Mouse (Mus musculus): ENCODE results near the gene Opcml. TPM values are rescaled to one million over a fixed set of nuclear protein-coding genes. Genes with fewer than 3 reads are reported as not detected.

The Opcml gene
- 1.8 and 2.0 TPM in 2 replicates for polyA plus RNA-seq (2012; ENCODE audit: insufficient read depth, insufficient read length, missing spikeins)

DNA sequence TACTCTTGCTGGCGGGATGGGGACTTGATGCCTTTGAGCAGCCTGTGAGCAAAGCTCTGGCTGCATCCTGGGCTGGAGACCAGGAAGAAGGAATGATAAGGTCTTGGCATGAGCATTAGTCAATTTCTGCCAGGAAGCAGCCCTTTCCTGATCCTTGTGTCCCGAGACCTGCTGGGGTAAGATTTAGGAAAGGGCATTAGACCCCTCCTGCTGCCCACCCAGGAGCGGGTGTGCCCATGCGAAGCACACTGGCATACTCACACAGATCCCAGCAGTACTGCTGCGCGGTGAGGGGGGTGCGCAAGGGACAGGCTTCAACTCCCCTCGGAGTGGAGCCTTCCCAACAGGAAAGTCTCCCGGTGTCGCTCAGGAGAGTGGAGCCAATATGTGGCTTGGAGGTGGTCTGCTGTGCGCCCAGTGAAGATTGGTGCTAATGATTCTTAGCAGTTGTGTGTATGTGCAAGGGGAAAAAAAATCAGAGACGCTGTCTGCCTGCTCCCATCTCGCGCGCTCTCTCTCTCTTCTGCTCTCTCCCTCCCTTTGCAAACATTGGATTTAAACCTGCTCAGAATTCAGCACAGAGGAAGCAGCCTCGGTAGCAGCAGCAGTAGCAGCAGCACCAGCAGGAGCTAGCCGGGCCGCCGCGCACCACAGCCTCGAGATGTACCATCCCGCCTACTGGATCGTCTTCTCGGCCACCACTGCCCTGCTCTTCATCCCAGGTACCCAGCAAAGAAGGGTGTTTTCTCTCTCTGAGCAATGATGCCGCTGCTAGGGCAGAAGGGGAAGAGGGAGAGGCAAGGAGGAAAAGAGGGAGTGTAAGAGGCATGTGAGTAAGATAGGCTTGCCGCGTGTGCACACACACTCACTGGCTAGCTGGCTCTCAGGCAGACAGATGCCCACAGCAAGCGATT lies at the start of gene Opcml:
Gene Opcml, plus strand, starts transcription at position 51 of the 914 bp plus-strand sequence.
- Histone ChIP-seq H3K4me3 (ENCODE audit: insufficient read depth, low read depth, low read length) (no peak within 1 kb of the TSS), H3K27ac (replicated peaks; ENCODE audit: low read depth, low read length) (no peak within 1 kb of the TSS), H3K4me1 (ENCODE audit: control insufficient read depth, insufficient read depth, insufficient read length, low read length) (no peaks in the 10 kb centered on the region)

DNA sequence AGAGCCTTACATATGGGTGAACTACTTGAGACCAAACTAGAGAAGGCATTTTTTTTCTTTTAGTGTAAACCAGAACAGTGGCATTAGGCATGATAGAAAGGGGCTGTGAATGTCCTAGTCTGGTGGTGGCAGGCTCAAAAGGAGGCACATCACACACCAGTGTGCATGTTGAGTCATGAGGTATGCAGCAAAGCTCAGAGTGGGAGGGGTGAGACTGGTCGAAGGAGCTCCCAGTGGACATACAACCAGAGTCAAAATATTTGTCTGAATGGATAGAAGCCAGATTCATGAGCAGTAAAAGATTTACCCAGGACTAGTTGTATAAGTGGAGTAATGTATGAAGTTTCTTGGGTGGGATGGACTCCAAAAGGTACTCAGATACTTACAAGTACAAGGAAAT lies 31.9 kb upstream of the Opcml start:
- no peak overlapping the region for H3K4me3 ChIP-seq (ENCODE audit: insufficient read depth, low read depth, low read length)
- H3K4me1 ChIP-seq (ENCODE audit: control insufficient read depth, insufficient read depth, insufficient read length, low read length): no peaks in the 10 kb centered on the region
- H3K27ac ChIP-seq (replicated peaks; ENCODE audit: low read depth, low read length): no peak overlapping the region

DNA sequence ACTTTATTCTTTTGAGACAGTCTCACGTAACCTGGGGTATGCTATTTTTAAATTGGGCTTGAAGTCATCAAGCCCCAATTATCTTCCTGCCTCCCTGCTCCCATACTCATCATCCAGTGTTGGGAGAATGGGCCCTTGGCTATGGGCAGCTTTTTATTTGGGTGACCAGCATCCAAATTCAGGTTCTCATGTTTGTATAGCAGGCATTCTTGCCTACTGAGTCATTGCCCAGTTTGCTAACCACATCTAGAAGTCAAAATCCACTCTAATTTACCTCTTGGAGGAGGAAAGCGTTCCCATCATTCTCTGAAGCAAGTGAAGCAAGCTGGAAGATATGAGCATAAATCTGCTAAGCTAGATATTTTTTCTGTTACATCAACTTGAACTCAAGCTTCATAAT lies 29.4 kb upstream of the Opcml start:
- no peak overlapping the region for H3K27ac ChIP-seq (replicated peaks; ENCODE audit: low read depth, low read length)

DNA sequence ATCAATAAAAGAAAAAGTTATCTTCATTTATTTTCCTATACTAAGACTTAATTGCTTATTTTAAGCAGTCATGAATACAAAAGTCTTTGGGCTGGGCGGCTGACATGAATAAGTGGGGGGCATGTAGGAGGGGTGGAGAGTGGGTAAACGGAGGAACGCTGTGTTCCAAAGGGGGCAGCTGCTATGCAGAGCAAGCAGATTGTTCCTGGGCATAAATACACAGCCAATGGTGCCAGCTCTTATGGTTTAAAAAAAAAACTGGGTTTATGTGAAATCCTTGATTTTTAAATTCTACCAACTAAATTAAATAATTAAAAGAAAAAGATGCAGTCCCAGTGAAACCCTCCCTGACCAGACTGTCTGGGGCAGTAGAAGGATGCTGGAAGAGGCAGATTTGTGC lies 24.1 kb upstream of the Opcml start:
- Histone ChIP-seq H3K4me1 (ENCODE audit: control insufficient read depth, insufficient read depth, insufficient read length, low read length) (no peaks in the 10 kb centered on the region), H3K27ac (replicated peaks; ENCODE audit: low read depth, low read length) (no peak overlapping the region), H3K4me3 (ENCODE audit: insufficient read depth, low read depth, low read length) (no peak overlapping the region)

More for the DNA sequence above, 29.4 kb upstream of the Opcml start:
- no peak overlapping the region for H3K4me3 ChIP-seq (ENCODE audit: insufficient read depth, low read depth, low read length)
- no peaks in the 10 kb centered on the region for H3K4me1 ChIP-seq (ENCODE audit: control insufficient read depth, insufficient read depth, insufficient read length, low read length)

DNA sequence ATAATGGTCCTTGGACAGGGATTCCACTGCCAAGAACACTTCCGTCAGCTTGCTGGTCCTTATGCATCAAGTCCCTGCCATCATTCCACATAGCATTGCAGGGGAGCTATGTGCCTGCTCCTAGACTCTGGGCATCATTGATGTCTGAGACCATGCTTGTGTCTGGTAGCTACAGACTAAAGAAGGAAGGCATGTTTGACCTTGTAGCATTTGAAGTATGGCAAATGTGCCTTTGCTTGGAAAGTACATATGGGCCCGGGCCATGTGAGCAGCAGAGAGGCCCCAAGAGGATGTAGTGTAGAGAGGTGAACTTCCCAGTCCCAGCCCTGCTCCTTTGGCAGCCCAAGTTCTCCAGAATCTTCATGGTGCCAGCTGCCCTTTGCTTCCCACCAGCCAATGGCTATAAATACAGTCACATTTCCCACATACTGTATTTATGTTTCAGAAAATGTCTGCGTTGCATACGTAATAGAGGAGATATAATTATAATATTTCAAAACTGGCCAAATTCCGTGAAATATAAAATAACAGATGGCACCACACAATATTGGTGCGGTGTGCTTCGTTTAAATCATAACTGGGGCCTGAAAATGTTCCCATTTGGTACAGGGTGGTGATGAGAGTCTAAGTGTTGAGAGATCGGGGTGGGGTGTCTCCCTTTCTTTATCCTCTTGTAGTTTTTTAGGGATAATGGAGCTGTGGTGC lies 23.2 kb upstream of the Opcml start:
- Histone ChIP-seq H3K4me1 (ENCODE audit: control insufficient read depth, insufficient read depth, insufficient read length, low read length) (no peaks in the 10 kb centered on the region), H3K4me3 (ENCODE audit: insufficient read depth, low read depth, low read length) (no peak overlapping the region), H3K27ac (replicated peaks; ENCODE audit: low read depth, low read length) (no peak overlapping the region)

DNA sequence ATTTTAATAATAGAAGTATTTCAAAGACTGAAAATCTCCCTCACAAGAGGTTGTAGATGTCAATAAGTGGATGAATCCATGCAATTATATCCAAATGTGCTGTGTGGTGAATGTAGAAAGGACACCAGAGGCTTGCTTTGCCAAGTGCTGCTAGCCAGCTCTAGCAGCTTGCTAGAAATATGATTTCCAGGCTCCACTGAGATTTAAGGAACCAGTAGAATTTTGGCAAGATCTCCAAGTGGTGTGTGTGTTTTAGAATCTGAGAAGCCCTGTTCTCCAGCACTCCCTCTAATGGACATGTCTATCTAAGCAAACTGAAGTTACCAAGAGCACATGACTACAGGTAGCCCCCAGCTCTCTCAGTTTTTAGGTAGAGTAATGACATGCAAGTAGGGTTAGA lies 21.8 kb upstream of the Opcml start:
- no peaks in the 10 kb centered on the region for H3K4me1 ChIP-seq (ENCODE audit: control insufficient read depth, insufficient read depth, insufficient read length, low read length)
- no peak overlapping the region for H3K4me3 ChIP-seq (ENCODE audit: insufficient read depth, low read depth, low read length)
- H3K27ac ChIP-seq (replicated peaks; ENCODE audit: low read depth, low read length): no peak overlapping the region

DNA sequence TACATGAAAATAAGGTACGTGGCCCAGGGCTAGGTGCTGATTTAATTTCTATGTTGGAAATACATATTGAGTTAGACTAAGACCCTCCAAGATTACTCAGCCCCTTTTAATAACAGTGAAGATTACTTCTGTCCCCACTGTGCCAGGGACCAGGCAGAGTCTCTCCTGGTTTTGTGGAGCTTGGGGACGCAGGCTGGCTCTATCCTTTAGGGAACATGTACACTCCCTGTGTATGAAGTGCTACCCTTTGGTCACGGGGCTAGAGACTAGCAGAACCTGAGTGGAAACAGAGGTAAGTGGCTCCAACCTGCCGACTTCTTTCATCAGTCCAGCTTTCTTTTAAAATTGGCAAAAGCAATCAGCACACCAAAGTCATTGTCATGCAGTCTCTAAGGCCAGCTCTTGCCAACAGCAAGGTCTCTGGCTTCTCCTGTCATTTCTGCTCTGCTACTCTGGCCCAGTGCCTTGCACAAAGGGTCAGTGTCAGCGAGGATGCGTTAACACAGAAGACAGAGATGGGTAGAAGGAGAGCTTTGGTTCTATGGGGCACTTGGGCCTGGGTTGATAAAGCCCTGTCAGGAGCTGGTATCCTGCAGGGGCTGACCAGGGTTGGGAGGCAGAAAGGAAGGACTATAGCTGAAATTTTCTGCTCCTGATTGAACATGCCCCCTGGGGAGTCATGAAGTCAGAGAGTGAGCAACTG lies 9.1 kb upstream of the Opcml start:
- Histone ChIP-seq H3K4me1 (ENCODE audit: control insufficient read depth, insufficient read depth, insufficient read length, low read length) (no peaks in the 10 kb centered on the region), H3K4me3 (ENCODE audit: insufficient read depth, low read depth, low read length) (no peak overlapping the region), H3K27ac (replicated peaks; ENCODE audit: low read depth, low read length) (no peak overlapping the region)

DNA sequence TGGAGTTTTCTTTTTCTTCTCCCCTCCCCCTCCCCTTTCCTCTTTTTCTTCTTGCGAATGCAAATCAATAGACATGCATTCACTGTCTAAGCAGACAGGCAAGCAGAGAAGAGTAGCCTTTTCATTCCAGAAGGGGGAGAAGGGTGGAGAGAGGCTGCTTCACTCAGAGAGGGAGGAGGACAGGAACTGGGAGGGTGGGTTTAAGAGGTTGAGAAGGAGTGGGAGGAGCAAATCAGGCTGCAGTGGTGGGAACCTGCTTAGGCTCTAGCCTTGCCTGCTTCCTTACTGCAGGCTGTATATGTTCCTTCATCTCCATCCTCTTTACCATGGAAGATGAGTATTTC lies 8.6 kb upstream of the Opcml start:
- Histone ChIP-seq H3K4me3 (ENCODE audit: insufficient read depth, low read depth, low read length) (no peak overlapping the region), H3K27ac (replicated peaks; ENCODE audit: low read depth, low read length) (no peak overlapping the region), H3K4me1 (ENCODE audit: control insufficient read depth, insufficient read depth, insufficient read length, low read length) (no peaks in the 10 kb centered on the region)

DNA sequence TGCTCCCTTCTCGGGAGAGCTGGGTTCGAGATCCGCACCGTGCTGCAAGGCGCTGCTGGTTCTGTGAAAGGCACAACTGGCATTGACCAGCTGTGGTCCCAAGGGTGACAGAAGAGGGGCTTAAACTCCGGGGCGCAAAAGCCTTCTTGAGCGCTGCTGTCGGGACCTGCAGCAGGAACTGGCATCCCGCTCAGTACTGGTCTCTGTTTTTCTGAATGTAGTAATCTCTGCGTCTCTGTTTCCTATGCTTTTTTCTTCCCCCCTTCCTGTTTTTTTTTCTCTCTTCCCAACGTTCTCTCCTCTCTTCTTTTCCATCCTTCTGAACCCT lies 1.0 kb downstream of the Opcml start:
- no peak overlapping the region for H3K4me3 ChIP-seq (ENCODE audit: insufficient read depth, low read depth, low read length)
- no peak overlapping the region for H3K27ac ChIP-seq (replicated peaks; ENCODE audit: low read depth, low read length)
- H3K4me1 ChIP-seq (ENCODE audit: control insufficient read depth, insufficient read depth, insufficient read length, low read length): no peaks in the 10 kb centered on the region

DNA sequence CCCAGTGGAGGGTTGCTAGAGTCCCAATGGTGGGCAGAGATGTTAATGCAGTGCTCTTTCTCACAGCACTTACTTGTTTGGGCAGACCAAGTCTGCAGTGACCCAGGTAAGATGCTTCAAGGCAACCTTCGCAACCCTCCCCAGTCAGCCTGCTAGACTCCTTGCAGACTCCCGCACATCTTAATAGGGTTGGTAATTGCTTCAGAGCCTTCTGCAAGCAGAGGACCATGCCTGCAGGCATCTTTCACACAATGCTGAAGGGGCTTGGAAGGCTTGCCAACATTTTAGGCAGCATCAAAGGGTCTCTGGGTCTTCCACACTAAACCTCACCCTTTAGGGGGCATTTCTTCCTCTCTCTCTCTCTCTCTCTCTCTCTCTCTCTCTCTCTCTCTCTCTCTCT lies 1.7 kb downstream of the Opcml start:
- H3K4me3 ChIP-seq (ENCODE audit: insufficient read depth, low read depth, low read length): no peak overlapping the region
- no peak overlapping the region for H3K27ac ChIP-seq (replicated peaks; ENCODE audit: low read depth, low read length)
- no peaks in the 10 kb centered on the region for H3K4me1 ChIP-seq (ENCODE audit: control insufficient read depth, insufficient read depth, insufficient read length, low read length)

DNA sequence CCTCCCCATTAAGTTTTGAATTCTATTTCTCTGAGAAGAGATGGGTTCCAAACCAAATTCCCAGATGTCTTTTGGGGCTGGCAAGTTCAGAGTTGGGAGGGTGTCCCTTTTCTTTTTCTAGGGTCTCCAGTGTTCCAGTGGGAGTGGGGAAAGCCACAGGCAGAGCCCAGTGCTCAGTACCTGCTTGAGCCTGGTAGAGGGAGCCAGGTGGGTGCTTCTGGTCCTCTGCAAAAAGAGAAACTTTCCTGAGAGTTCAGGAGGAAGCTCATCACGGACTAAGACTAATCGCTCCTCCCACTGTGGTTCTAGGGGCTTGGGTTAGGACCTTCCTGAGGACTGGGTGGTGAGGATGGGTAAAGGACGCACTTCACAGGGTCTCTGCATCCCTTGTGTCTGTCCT lies 2.4 kb downstream of the Opcml start:
- no peak overlapping the region for H3K4me3 ChIP-seq (ENCODE audit: insufficient read depth, low read depth, low read length)
- H3K27ac ChIP-seq (replicated peaks; ENCODE audit: low read depth, low read length): no peak overlapping the region
- H3K4me1 ChIP-seq (ENCODE audit: control insufficient read depth, insufficient read depth, insufficient read length, low read length): no peaks in the 10 kb centered on the region

DNA sequence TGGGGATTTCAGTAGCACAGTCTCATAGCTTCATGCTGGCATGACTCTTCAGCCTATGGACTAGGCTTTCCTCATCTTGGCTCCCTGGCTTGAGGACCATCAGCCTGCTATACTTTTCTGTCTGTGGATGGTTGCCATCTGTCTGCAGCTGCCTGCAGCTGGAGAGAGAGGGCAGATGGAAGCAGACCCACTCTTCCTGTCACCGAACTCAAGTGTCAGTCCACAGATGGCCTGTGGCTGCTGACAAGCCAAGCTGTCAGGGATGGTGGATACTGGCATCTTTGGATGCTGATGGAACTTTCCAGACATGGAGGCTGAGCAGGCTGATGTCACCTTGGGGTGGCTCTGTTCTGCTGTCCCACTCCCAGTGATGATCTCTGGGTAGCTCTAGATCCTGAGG lies 6.0 kb downstream of the Opcml start:
- Histone ChIP-seq H3K4me3 (ENCODE audit: insufficient read depth, low read depth, low read length) (no peak overlapping the region), H3K27ac (replicated peaks; ENCODE audit: low read depth, low read length) (no peak overlapping the region), H3K4me1 (ENCODE audit: control insufficient read depth, insufficient read depth, insufficient read length, low read length) (no peaks in the 10 kb centered on the region)

DNA sequence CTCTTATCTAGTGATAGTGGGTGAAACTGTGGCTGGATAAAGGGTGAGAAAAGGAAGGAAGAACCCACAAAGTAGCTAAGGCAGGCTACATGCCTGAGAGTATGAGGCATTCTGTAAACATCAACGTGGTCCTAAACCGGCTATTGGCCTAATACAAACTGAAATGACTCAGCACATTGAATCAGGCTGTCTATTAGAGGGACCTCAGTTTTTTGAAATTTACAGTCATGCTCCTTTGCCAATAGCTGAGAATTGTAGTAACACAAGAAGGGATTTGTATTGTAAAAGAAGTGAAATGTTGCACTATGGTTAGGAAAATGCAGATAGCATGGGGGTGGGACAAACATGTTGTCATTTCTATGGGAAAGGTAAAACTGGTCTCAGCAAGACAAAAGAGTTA lies 10.4 kb downstream of the Opcml start:
- no peak overlapping the region for H3K4me3 ChIP-seq (ENCODE audit: insufficient read depth, low read depth, low read length)
- no peak overlapping the region for H3K27ac ChIP-seq (replicated peaks; ENCODE audit: low read depth, low read length)
- no peaks in the 10 kb centered on the region for H3K4me1 ChIP-seq (ENCODE audit: control insufficient read depth, insufficient read depth, insufficient read length, low read length)

DNA sequence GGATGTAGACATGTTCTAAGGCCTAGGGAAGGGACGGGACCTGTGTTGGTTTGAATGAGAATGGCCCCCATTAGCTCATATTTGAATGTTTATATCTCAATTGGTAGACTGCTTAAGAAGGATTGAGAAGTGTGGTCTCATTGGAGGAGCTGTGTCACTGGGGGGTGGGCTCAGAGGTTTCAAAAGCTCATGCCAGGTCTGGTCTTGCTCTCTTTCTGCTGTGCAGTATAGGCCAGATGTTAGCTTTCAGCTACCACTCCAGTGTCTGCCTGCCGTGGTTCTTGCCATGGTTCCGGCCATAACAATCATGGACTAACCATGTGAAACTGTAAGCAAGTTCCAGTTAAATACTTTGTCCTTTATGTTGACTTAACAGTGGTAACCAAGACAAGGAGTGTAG lies 11.2 kb downstream of the Opcml start:
- Histone ChIP-seq H3K4me1 (ENCODE audit: control insufficient read depth, insufficient read depth, insufficient read length, low read length) (no peaks in the 10 kb centered on the region), H3K4me3 (ENCODE audit: insufficient read depth, low read depth, low read length) (no peak overlapping the region), H3K27ac (replicated peaks; ENCODE audit: low read depth, low read length) (no peak overlapping the region)

DNA sequence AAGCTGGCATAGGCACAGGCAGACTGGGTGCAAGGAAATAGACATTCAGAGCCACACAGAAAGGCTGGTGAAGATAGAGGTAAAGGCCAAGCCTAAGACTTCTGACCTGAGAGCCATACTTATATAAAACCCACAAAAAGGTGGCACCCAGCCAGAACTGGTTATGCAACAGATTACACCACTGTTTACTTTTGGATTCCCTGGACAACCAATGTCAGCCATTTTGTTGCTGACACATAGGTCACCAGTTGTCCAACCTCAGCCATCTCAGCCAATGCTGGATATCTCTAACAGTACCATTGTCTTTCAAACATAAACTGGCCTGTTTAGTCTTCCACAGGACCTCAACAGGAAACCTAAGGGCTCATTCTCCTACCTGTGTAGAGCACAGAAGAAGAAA lies 11.8 kb downstream of the Opcml start:
- H3K27ac ChIP-seq (replicated peaks; ENCODE audit: low read depth, low read length): no peak overlapping the region

More for the DNA sequence above, 11.8 kb downstream of the Opcml start:
- H3K4me1 ChIP-seq (ENCODE audit: control insufficient read depth, insufficient read depth, insufficient read length, low read length): no peaks in the 10 kb centered on the region
- H3K4me3 ChIP-seq (ENCODE audit: insufficient read depth, low read depth, low read length): no peak overlapping the region
